Mouse (Mus musculus) right cerebral cortex, postnatal 4 days (tissue): ENCODE measurements around the gene Cox8c.

Source experiments
- DNase-seq: peaks from one replicate; pipeline ENCODE4 v3.0.0-alpha.2; 2022

Gene Cox8c

DNA sequence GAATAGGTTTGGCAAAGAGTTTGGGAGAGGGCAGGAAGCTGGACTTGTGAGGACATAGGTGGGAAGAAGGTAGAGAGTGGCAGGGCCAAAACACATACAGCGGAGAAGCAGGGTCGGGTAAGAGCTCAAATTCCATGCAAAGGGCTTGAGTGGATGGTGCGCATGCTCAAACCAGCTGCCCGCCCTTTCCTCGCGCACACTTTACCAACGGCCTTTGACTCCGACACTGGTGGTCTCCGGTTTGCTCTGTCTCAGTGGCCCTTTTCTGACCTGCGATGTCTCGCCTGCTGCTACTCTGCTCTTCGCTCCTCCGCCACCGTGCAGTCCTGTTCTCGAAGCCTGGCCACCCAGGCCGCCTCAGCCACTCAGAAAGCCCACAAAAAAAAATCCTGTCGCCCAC, at the start of gene Cox8c:
Gene Cox8c, plus strand, starts transcription at position 226 of the 400 bp plus-strand sequence.
- no peak for DNase-seq

GRCm38 (mm10) chr12:102860806-102861205, 38.3 kb upstream of the Cox8c start:
- no peak for DNase-seq

DNA sequence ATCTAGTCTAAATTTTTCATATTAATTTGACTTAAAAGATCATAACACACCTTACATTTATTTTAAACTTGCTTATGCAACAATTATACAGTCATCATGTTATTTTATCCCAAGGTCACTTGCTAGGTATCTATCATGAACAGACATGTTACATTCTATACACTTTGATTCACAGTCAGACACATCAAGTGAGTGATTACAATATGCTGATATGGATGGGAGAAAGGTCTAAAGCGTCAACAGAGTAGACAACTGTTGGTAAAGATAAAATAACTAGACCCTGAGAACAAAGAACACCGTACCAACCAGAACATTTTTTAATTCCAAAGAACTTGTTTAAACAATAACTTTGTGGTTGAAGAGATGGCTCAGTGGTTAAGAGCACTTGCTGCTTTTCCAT, 29.3 kb upstream of the Cox8c start:
- no peak for DNase-seq

DNA sequence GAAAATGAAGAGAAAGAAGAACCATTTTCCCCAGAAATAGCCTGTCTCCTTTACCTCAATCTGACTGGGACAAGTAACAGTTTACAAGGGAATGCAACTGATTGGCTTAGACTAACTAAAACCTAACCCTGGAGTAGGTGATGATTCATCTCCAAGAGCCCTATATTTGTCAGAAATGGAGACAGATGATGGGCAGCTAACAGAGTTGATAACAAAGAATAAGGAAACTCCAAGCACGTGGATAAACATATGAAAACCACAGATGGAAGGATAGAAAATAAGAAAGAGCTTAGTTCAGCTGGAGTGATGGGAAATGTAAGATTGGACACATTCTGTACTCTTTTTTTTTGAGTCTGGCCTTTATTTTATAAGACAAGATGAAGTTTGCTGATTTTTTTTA, 28.6 kb upstream of the Cox8c start:
- no peak for DNase-seq

- DNase-seq = peak; percentile 27
Measured at GRCm38 (mm10) chr12:102877301-102878030, 21.6 kb upstream of the Cox8c start.

DNA sequence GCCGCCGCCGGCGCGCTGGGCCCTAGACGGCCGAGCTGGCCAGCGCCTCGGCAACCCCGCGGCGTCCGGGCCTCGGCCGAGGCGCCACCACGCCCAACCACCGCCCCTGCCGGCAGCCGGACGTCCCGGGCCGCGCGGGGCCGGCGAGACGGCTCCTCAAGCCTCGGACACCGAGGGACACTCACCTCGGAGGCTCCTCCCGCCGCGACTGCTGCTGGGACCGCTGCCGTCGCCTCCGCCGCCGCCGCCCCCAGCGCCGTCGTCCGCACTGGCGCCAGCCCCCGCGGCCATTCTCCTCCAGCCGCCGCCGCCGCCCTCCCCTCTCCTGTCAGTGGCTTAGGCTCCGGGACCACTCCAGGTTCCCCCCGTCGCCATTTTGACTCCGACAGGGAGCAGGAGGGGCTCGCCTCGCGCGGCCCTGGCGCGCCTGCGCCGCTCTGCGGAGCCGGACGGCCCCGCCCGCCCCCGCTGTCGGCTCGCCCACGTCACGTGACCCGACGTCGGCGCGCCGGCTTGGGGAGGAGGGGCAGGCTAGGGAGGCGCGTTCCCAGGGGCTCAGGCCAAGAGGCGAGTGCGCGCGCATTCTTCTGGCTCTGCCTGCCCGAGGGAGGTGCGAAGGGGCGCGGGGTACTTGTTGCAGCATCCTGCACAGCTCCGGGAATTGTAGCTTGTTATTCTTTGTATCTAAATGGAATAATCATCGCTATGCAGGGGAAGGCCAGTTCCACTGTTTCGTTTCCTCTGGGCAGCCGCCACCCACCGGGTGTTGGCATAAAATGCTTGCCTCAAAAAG, 20.9 kb upstream of the Cox8c start, which contains the start of gene Btbd7:
Gene Btbd7, minus strand, starts transcription at position 441 of the 793 bp plus-strand sequence.
- peak; percentile 98 for DNase-seq

GRCm38 (mm10) chr12:102878901-102879300, 20.2 kb upstream of the Cox8c start:
- no peak for DNase-seq

DNA sequence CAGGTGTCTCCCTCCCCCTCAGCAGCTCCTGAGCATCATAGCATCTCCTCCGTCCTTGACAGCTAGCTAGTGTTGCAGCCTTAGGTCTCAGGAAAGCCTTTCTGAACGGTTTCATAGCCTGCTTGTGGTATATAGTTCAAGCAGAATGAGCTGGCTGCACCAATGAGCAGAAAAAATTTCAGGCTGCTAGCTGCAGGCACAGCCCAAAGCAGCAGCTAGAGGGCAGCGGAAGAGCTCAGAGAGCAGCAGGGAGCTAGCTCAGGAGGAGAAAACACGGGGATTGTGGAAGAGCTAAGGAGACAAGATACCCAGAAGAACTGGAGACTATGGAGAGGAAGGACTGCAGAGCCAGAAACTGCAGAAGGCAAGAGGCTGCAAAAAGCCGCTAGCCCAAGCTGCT, 13.4 kb upstream of the Cox8c start:
- DNase-seq = peak; percentile 50

DNA sequence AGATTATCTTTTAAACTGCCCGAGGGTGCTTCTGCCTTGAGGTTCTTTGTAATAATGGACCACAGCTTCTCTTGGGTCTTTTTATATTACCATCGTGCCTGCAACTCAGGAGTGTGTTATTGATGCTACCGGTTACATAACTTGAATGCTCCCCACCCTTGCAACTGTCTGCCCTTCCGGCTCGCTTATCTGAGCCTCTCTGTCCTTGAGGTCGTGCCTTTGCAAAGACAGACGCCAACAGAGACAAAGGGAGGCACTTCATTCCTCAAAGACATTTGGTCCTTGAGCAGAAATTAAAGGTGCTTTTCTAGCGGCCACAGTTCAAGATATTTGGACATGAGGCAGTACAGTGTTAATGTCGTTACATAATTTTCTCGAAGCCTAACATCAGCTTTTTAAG, 11.8 kb upstream of the Cox8c start:
- no peak for DNase-seq

- DNase-seq = no peak
Measured at GRCm38 (mm10) chr12:102888568-102888967, 10.5 kb upstream of the Cox8c start.

DNA sequence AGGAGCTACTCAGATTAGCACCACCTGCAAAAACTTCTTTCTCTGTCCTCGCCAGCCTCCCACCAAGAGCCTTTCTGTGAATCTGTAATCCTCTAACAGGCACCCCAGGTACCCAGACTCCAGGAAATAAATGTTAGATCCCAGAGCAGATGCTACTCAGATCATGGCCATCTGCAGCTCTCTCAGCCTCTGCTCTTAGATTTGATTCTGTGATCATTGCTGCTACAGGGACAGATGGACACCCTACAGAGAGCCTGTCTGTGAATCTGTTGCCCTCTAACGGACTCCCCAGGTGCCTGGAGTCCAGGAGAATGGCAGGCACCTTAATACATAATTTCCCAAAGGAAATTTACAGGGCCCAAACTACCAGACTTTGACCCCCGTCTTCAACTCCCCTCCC, 9.1 kb downstream of the Cox8c start:
- DNase-seq = no peak

GRCm38 (mm10) chr12:102916073-102916472, 17.0 kb downstream of the Cox8c start:
- DNase-seq = no peak

DNA sequence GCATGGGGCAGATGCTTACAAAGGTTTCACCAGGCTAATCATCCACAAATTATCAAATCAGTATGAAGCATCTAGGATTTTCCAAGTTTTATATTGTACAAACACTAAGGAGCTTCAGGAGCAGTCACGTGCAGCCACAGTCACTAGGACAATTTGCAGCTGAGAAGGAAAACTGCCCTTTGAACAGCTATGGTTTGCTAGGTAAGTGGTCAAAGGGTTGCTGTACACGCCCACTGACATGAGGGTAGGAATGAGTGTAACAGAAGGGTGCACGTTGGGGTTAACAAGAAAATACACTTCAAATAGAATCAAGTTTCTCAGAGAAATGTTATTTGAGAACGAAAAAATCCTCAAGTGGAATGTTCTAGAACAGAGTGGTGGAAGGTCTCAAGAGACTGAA, 30.6 kb downstream of the Cox8c start:
- no peak for DNase-seq

DNA sequence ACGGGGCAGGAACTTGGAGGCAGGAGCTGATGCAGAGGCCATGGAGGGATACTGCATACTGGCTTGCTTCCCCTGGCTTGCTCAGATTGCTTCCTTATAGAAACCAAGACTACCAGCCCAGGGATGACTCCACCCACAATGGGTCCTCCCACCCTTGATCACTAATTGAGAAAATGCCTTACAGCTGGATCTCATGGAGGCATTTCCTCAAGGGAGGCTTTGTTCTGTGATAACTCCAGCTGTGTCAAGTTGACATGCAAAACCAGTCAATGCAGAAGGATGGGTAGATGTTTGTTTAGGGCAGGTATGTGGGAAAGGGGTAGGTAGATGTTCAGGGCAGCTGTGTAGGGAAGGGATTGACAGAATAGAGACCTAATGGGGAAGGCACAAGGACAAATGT, 31.2 kb downstream of the Cox8c start:
- DNase-seq = no peak

DNA sequence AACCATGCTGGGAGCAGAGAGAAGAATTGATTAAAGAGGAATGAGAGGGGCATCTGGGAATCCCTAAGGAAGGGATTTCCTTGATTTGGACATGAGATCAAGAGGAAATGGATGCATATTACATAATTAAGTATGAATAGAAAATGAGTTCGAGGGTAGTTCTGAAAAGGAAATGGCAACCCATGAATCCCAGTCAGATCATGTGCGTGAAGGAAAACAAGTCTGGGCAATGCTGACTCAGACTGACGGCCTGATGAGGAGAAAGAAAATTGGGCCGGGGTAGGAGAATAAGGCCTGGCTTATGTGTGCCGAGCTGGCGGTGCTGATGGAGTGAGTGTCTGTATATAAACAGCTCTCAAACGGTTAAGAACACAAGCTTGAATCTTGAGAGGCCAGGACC, 31.7 kb downstream of the Cox8c start:
- DNase-seq = no peak

DNA sequence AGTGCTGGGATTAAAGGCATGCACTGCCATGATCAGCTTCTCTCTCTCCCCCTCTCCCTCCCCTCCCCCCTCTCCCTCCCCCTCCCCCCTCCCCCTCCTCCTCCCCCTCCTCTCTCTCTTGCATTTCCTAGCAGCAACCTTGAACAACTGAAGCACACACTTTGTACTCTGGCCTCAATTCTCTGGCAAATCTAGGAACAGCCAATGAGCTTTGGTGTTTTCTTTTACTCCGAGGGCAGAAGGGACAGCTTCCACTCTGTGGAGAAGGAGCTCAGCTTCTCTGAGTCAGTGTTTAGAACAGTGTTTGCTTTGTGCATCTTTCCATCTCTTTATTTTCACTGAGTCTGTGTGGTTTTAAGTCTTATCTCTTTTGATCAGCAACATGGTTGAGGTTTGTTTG, 36.8 kb downstream of the Cox8c start:
- DNase-seq = no peak

DNA sequence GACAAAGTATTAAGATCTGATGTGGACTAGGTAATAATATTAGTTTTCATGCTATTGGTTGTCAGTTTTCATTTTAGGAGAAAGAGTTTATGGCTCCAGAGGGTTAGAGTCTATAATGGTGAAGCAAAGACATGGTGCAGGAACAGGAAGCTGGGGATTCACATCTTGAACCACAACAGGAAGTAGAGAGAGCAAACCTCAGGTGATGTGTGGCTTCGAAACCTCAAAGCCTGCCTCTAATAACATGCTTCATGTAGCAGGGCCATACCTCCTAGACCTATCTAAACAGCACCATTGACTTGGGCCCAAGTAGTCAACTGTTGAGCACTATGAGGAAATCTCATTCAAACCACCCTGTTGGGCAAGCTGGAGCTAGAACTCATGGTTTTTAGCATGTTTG, 46.5 kb downstream of the Cox8c start:
- DNase-seq = no peak

DNA sequence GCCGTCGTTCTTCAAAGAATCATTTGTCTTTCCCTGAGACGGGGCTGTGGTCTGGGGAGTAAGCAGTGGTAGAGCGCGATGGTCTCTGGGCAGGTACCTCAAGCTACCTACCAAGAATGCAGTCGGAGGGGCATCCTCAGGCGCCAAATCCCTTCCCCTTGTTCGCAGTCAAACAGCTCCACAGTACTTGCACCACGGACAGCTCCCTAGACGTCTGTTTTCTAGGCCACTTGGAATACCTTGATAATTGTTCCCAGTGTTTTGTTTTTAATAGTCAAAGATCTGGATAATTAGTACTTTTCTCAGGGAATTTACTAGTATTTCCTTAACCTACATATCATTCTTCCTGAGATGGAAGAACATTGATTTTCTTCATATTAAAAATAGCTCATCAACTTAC, 48.7 kb downstream of the Cox8c start:
- no peak for DNase-seq

GRCm38 (mm10) chr12:102948778-102949394, 49.8 kb downstream of the Cox8c start, which contains the start of gene Unc79:
Gene Unc79 (plus strand): TSS chr12:102948859.
- DNase-seq = peak; percentile 79

DNA sequence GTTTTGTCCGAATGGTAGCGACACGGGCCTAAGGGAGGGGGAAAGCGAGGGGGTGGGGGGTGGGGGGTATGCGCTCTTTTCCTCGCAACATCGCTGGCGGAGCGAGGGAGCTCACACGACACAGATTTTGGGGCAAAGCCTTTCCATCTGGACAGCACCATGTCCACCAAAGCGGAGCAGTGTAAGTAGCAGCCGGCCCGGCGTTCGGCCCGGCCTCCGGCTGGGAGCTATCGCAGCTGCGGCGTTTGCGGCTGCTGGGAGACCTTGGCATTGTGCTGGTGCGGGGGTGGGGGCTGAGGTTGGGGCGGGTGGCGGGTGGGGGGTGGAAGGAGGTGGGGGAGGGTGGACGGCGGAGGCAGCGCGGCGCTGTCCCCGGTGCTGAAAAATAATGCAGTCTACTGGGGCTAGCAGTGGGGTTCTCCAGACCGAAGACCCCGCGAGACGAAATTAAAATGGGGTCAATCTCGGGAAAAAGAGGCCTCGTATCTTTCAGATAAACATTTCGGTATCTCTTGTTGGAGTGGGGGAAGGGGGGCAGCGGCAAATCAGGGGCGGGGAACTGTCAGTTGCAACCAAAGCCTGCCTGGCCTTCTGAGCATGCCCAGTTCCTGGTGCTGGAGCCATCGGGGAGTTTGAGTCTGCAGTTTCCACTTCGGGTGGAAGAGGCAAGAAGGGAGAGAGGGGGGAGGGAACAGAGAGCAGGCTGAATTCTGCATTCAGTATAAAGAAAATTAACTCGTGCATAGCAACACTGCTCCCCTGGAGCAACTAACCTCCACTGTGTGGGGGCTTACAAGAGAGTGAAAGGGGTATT, 50.5 kb downstream of the Cox8c start:
- DNase-seq = peak; percentile 71
